Mouse (Mus musculus): Measurements from ENCODE around the gene Stard10. TPM values are rescaled to one million over a fixed set of nuclear protein-coding genes. Genes with fewer than 3 reads are reported as not detected.
A peak's percentile ranks its signal among the peaks of the same experiment; 100 is the strongest.

Gene Stard10
- polyA plus RNA-seq, 1 experiment from 2014 or later = 31.3 TPM

- no peaks in the 10 kb centered on the region for H3K27me3 ChIP-seq (ENCODE audit: control insufficient read depth, insufficient read depth, low read length)
- no peaks in the 10 kb centered on the region for H3K9me3 ChIP-seq (replicated peaks; ENCODE audit: control insufficient read depth, low read length)
- no peak overlapping the region for H3K9ac ChIP-seq (ENCODE audit: low read length)
- H3K36me3 ChIP-seq (ENCODE audit: control insufficient read depth, insufficient read depth) = peaks cover 32% of the 10 kb centered on the region
- H3K4me1 ChIP-seq (ENCODE audit: control insufficient read depth, insufficient read depth, low read length) = no peaks in the 10 kb centered on the region
- H3K4me3 ChIP-seq (ENCODE audit: low read length) = no peak overlapping the region
- H3K27ac ChIP-seq (ENCODE audit: low read length) = no peak overlapping the region
- no peak for ATAC-seq (replicated peaks; ENCODE audit: extremely low read depth, insufficient read depth, low FRiP score)
- no peak overlapping the region for H3K4me2 ChIP-seq (ENCODE audit: low read depth, low read length)
- 93% methylated on average over 10 of the region's 10 CpGs for WGBS
Measured at GRCm38 (mm10) chr7:101290401-101290800, 26.5 kb upstream of the Stard10 start.

GRCm38 (mm10) chr7:101291211-101291610, 25.7 kb upstream of the Stard10 start:
- 93% methylated on average over 5 of the region's 5 CpGs for WGBS
- no peak for ATAC-seq (replicated peaks; ENCODE audit: extremely low read depth, insufficient read depth, low FRiP score)
- Histone ChIP-seq H3K4me3 (ENCODE audit: low read length) (no peak overlapping the region), H3K27me3 (ENCODE audit: control insufficient read depth, insufficient read depth, low read length) (no peaks in the 10 kb centered on the region), H3K4me2 (ENCODE audit: low read depth, low read length) (no peak overlapping the region), H3K9ac (ENCODE audit: low read length) (no peak overlapping the region), H3K9me3 (replicated peaks; ENCODE audit: control insufficient read depth, low read length) (no peaks in the 10 kb centered on the region), H3K4me1 (ENCODE audit: control insufficient read depth, insufficient read depth, low read length) (peaks cover under 1% of the 10 kb centered on the region; the same call in 1 of the 2 replicates), H3K36me3 (ENCODE audit: control insufficient read depth, insufficient read depth) (peaks cover 30% of the 10 kb centered on the region), H3K27ac (ENCODE audit: low read length) (no peak overlapping the region)

DNA sequence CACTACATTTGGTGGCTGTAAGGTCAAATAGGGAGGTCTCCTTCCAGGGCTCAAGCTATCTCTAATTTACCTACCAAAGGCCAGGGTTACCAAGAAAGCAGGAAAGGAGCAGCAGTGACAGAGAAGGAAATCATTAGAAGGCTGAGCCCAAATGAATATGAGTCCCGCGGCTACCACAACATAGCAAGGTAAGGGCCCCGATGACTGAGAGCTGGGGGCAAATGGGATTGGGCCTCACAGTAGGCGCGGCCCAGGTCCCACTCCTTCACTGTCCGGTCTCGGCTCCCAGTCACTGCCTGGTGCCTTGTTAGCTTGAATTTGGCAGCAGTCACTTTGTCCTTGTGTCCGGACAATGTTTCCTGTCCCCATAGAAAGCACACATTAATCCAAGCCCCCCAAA, 25.2 kb upstream of the Stard10 start:
- H3K4me3 ChIP-seq (ENCODE audit: low read length) = no peak overlapping the region
- peaks cover 27% of the 10 kb centered on the region for H3K36me3 ChIP-seq (ENCODE audit: control insufficient read depth, insufficient read depth)
- no peak overlapping the region for H3K27ac ChIP-seq (ENCODE audit: low read length)
- H3K4me1 ChIP-seq (ENCODE audit: control insufficient read depth, insufficient read depth, low read length) = peaks cover 4% of the 10 kb centered on the region; the same call in 1 of the 2 replicates
- no peaks in the 10 kb centered on the region for H3K27me3 ChIP-seq (ENCODE audit: control insufficient read depth, insufficient read depth, low read length)
- no peak overlapping the region for H3K4me2 ChIP-seq (ENCODE audit: low read depth, low read length)
- no peaks in the 10 kb centered on the region for H3K9me3 ChIP-seq (replicated peaks; ENCODE audit: control insufficient read depth, low read length)
- ATAC-seq (replicated peaks; ENCODE audit: extremely low read depth, insufficient read depth, low FRiP score) = no peak
- H3K9ac ChIP-seq (ENCODE audit: low read length) = no peak overlapping the region
- 88% methylated on average over 8 of the region's 8 CpGs for WGBS

DNA sequence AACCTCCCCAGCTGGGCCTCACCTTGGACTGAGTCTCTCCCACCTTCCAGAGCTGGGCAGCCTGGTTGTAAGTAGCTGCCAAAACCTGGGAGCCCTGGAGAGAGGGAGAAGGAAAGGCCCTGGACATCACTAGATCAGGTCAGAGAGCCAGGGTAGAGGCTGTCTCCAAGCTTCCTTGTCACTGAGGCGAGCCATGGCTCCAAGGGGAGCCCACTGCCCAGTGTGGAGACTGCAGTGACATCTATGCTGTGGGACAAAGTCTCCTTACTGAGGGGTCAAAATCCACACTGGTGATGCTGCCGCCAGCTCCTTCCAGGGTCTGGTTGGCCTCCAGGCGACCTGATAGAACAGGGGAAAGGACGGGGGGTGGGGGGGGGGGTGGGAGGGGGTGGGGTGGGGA, 24.8 kb upstream of the Stard10 start:
- no peak overlapping the region for H3K9ac ChIP-seq (ENCODE audit: low read length)
- WGBS = 74% methylated on average over 2 of the region's 4 CpGs
- H3K4me1 ChIP-seq (ENCODE audit: control insufficient read depth, insufficient read depth, low read length) = peaks cover 8% of the 10 kb centered on the region
- no peak overlapping the region for H3K27ac ChIP-seq (ENCODE audit: low read length)
- no peak overlapping the region for H3K4me3 ChIP-seq (ENCODE audit: low read length)
- H3K9me3 ChIP-seq (replicated peaks; ENCODE audit: control insufficient read depth, low read length) = no peaks in the 10 kb centered on the region
- H3K27me3 ChIP-seq (ENCODE audit: control insufficient read depth, insufficient read depth, low read length) = no peaks in the 10 kb centered on the region
- ATAC-seq (replicated peaks; ENCODE audit: extremely low read depth, insufficient read depth, low FRiP score) = no peak
- no peak overlapping the region for H3K4me2 ChIP-seq (ENCODE audit: low read depth, low read length)
- H3K36me3 ChIP-seq (ENCODE audit: control insufficient read depth, insufficient read depth) = peaks cover 24% of the 10 kb centered on the region

- no peaks in the 10 kb centered on the region for H3K27me3 ChIP-seq (ENCODE audit: control insufficient read depth, insufficient read depth, low read length)
- ATAC-seq (replicated peaks; ENCODE audit: extremely low read depth, insufficient read depth, low FRiP score) = no peak
- H3K27ac ChIP-seq (ENCODE audit: low read length) = no peak overlapping the region
- H3K4me2 ChIP-seq (ENCODE audit: low read depth, low read length) = no peak overlapping the region
- 95% methylated on average over 1 of the region's 1 CpGs for WGBS
- no peak overlapping the region for H3K9ac ChIP-seq (ENCODE audit: low read length)
- H3K36me3 ChIP-seq (ENCODE audit: control insufficient read depth, insufficient read depth) = peaks cover 24% of the 10 kb centered on the region
- H3K9me3 ChIP-seq (replicated peaks; ENCODE audit: control insufficient read depth, low read length) = no peaks in the 10 kb centered on the region
- peaks cover 11% of the 10 kb centered on the region for H3K4me1 ChIP-seq (ENCODE audit: control insufficient read depth, insufficient read depth, low read length)
- no peak overlapping the region for H3K4me3 ChIP-seq (ENCODE audit: low read length)
Measured at GRCm38 (mm10) chr7:101292696-101293095, 24.2 kb upstream of the Stard10 start.

DNA sequence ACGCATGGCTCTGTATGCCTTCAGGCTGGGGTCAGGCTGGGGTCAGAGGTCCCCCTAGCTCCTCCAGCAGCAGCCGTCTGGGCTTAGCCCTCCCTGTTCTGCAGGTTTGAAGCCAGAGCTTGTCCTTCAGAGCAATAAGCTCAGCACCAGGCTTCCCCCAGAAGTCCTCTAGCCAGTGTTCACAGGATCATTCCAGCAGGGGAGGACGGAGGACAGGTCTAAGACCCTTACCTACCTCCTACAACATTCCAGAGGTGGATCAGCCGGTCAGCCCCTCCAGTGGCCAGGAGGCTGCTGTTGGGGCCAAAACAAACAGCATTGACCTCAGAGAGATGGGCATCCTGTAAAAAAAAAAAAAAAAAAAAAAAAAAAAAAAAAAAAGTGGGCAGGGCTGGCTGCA, 23.7 kb upstream of the Stard10 start:
- no peak overlapping the region for H3K27ac ChIP-seq (ENCODE audit: low read length)
- peaks cover 11% of the 10 kb centered on the region for H3K4me1 ChIP-seq (ENCODE audit: control insufficient read depth, insufficient read depth, low read length)
- H3K4me3 ChIP-seq (ENCODE audit: low read length) = no peak overlapping the region
- 63% methylated on average over 4 of the region's 4 CpGs for WGBS
- peaks cover 24% of the 10 kb centered on the region for H3K36me3 ChIP-seq (ENCODE audit: control insufficient read depth, insufficient read depth)
- no peak overlapping the region for H3K4me2 ChIP-seq (ENCODE audit: low read depth, low read length)
- H3K27me3 ChIP-seq (ENCODE audit: control insufficient read depth, insufficient read depth, low read length) = no peaks in the 10 kb centered on the region
- H3K9me3 ChIP-seq (replicated peaks; ENCODE audit: control insufficient read depth, low read length) = no peaks in the 10 kb centered on the region
- no peak for ATAC-seq (replicated peaks; ENCODE audit: extremely low read depth, insufficient read depth, low FRiP score)
- H3K9ac ChIP-seq (ENCODE audit: low read length) = no peak overlapping the region

DNA sequence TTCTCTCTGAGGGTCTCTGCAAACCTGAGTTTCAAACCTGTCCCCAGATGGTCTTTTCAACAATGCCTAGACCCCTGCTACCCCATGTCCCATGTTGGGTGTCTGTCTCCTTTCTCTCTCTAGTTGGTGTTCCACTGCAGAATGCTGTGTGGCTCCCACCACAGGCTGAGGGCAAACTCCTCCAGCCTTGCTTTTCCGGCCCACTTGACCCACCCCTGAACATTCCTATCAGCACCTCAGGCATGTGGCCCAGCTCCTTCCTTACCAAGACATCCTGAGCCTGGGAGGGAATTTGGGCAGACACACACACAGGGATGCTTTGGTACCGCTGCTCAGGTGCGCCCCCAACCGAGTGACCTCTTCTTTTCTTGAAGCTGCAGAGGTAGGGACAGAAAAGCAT, 23.3 kb upstream of the Stard10 start:
- H3K4me3 ChIP-seq (ENCODE audit: low read length) = no peak overlapping the region
- WGBS = 39% methylated on average over 4 of the region's 4 CpGs
- H3K36me3 ChIP-seq (ENCODE audit: control insufficient read depth, insufficient read depth) = peaks cover 24% of the 10 kb centered on the region
- no peak overlapping the region for H3K9ac ChIP-seq (ENCODE audit: low read length)
- no peak overlapping the region for H3K4me2 ChIP-seq (ENCODE audit: low read depth, low read length)
- no peak for ATAC-seq (replicated peaks; ENCODE audit: extremely low read depth, insufficient read depth, low FRiP score)
- no peaks in the 10 kb centered on the region for H3K9me3 ChIP-seq (replicated peaks; ENCODE audit: control insufficient read depth, low read length)
- H3K4me1 ChIP-seq (ENCODE audit: control insufficient read depth, insufficient read depth, low read length) = peaks cover 11% of the 10 kb centered on the region
- no peak overlapping the region for H3K27ac ChIP-seq (ENCODE audit: low read length)
- H3K27me3 ChIP-seq (ENCODE audit: control insufficient read depth, insufficient read depth, low read length) = no peaks in the 10 kb centered on the region

- 59% methylated on average over 1 of the region's 1 CpGs for WGBS
Measured at GRCm38 (mm10) chr7:101295438-101295837, 21.4 kb upstream of the Stard10 start.

GRCm38 (mm10) chr7:101296252-101297022, 20.4 kb upstream of the Stard10 start:
- Histone ChIP-seq H3K36me3 (ENCODE audit: control insufficient read depth, insufficient read depth) (peaks cover 12% of the 10 kb centered on the region), H3K27me3 (ENCODE audit: control insufficient read depth, insufficient read depth, low read length) (no peaks in the 10 kb centered on the region), H3K4me2 (ENCODE audit: low read depth, low read length) (peak overlapping the region; percentile 66), H3K4me1 (ENCODE audit: control insufficient read depth, insufficient read depth, low read length) (peaks cover 22% of the 10 kb centered on the region), H3K4me3 (ENCODE audit: low read length) (peak overlapping the region; percentile 35), H3K9ac (ENCODE audit: low read length) (peak overlapping the region; percentile 60), H3K9me3 (replicated peaks; ENCODE audit: control insufficient read depth, low read length) (no peaks in the 10 kb centered on the region), H3K27ac (ENCODE audit: low read length) (no peak overlapping the region)
- peak; percentile 78 for ATAC-seq (replicated peaks; ENCODE audit: extremely low read depth, insufficient read depth, low FRiP score)
- 15% methylated on average over 35 of the region's 35 CpGs for WGBS

More at GRCm38 (mm10) chr7:101295438-101295837, 21.4 kb upstream of the Stard10 start:
- no peak for ATAC-seq (replicated peaks; ENCODE audit: extremely low read depth, insufficient read depth, low FRiP score)
- Histone ChIP-seq H3K4me1 (ENCODE audit: control insufficient read depth, insufficient read depth, low read length) (peaks cover 15% of the 10 kb centered on the region), H3K9ac (ENCODE audit: low read length) (no peak overlapping the region), H3K27me3 (ENCODE audit: control insufficient read depth, insufficient read depth, low read length) (no peaks in the 10 kb centered on the region), H3K36me3 (ENCODE audit: control insufficient read depth, insufficient read depth) (peaks cover 16% of the 10 kb centered on the region), H3K4me3 (ENCODE audit: low read length) (no peak overlapping the region), H3K9me3 (replicated peaks; ENCODE audit: control insufficient read depth, low read length) (no peaks in the 10 kb centered on the region), H3K4me2 (ENCODE audit: low read depth, low read length) (no peak overlapping the region), H3K27ac (ENCODE audit: low read length) (no peak overlapping the region)

All from heart, embryonic 16.5 days (tissue).